Mouse (Mus musculus): ENCODE measurements around the gene Panx2. TPM values are rescaled to one million over a fixed set of nuclear protein-coding genes. Genes with fewer than 3 reads are reported as not detected.

Gene Panx2
- polyA plus RNA-seq, 1 experiment = not detected

DNA sequence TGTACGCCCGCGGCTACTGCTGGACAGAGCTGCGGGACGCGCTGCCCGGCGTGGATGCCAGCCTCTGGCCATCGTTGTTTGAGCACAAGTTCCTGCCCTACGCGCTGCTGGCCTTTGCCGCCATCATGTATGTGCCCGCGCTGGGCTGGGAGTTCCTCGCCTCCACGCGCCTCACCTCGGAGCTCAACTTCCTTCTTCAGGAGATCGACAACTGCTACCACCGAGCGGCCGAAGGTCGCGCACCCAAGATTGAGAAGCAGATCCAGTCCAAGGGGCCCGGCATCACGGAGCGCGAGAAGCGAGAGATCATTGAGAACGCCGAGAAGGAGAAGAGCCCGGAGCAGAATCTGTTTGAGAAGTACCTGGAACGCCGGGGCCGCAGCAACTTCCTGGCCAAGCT lies 8.1 kb downstream of the Panx2 start:
- Histone ChIP-seq H3K4me1 (ENCODE audit: control insufficient read depth, insufficient read depth, insufficient read length, low read length) (no peaks in the 10 kb centered on the region), H3K27ac (replicated peaks; ENCODE audit: low read depth, low read length) (no peak overlapping the region), H3K4me3 (ENCODE audit: insufficient read depth, low read depth, low read length) (no peak overlapping the region)

DNA sequence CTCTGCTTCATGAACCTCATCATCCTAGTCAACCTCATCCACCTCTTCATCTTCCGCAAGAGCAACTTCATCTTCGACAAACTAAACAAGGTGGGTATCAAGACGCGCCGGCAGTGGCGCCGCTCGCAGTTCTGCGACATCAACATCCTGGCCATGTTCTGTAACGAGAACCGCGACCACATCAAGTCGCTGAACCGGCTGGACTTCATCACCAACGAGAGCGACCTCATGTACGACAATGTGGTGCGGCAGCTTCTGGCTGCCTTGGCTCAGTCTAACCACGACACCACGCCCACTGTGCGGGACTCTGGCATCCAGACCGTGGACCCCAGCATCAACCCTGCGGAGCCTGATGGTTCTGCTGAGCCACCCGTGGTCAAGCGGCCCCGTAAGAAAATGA lies 8.7 kb downstream of the Panx2 start:
- no peaks in the 10 kb centered on the region for H3K4me1 ChIP-seq (ENCODE audit: control insufficient read depth, insufficient read depth, insufficient read length, low read length)
- H3K27ac ChIP-seq (replicated peaks; ENCODE audit: low read depth, low read length) = no peak overlapping the region
- no peak overlapping the region for H3K4me3 ChIP-seq (ENCODE audit: insufficient read depth, low read depth, low read length)

GRCm38 (mm10) chr15:89069336-89069840 lies 9.9 kb downstream of the Panx2 start:
- H3K4me1 ChIP-seq (ENCODE audit: control insufficient read depth, insufficient read depth, insufficient read length, low read length) = no peaks in the 10 kb centered on the region
- H3K27ac ChIP-seq (replicated peaks; ENCODE audit: low read depth, low read length) = no peak overlapping the region
- H3K4me3 ChIP-seq (ENCODE audit: insufficient read depth, low read depth, low read length) = no peak overlapping the region

DNA sequence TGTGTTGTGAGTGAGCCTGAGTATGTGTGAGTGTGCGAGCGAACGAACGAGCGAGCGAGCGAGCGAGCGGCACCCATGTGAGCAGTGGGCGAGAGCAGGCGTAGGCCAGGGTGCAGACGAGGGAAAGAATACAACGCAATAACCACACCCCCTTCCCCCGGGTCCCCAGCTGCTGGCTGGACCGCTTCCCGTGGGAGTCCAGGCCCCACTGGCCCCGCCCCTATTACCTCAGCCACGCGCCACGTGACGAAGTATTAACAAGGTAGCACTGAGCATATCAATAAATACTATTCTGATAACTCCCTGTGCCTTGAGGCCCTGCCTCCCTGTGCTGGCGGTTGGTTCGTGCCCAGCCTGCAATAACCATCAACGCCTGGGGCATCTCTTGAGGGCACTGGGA lies 11.1 kb downstream of the Panx2 start:
- Histone ChIP-seq H3K4me3 (ENCODE audit: insufficient read depth, low read depth, low read length) (no peak overlapping the region), H3K4me1 (ENCODE audit: control insufficient read depth, insufficient read depth, insufficient read length, low read length) (peaks cover 3% of the 10 kb centered on the region; the same call in 1 of the 2 replicates), H3K27ac (replicated peaks; ENCODE audit: low read depth, low read length) (no peak overlapping the region)

DNA sequence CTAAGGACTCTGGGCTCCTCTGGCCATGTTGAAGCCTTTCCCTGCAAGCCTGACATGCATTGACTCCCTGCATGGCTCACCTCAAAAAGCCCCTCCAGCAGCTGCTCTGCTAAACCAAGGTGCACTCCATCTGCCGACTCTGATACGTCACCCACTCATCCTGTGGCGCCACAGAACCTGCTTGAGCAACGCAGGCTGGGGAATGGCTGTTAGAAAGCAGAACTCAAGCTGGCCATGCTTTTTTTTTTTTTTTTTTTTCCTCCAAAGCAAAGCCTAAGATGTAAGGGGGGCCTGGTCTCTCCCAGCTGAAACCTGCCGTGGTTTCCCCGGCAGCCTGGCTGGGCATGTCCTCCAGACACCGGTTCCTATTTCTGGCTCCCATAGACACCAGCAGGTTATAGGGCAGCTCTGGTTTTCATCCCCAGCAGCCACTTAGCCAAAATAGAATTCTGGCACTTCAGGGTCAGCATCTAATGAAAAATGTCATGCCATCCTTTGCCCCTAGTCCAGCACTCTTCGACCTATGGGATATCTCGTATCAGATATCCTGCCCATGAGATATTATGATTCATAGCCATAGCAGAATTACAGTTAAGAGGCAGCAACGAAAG lies 14.6 kb downstream of the Panx2 start:
- Histone ChIP-seq H3K27ac (replicated peaks; ENCODE audit: low read depth, low read length) (no peak overlapping the region), H3K4me1 (ENCODE audit: control insufficient read depth, insufficient read depth, insufficient read length, low read length) (peaks cover 19% of the 10 kb centered on the region), H3K4me3 (ENCODE audit: insufficient read depth, low read depth, low read length) (0 out of 2 replicates have a peak overlapping the region, but pooled peaks have one; percentile 90)

- Histone ChIP-seq H3K27ac (replicated peaks; ENCODE audit: low read depth, low read length) (peak within 1 kb of the TSS; percentile 91), H3K4me3 (ENCODE audit: insufficient read depth, low read depth, low read length) (peak within 1 kb of the TSS; percentile 90), H3K4me1 (ENCODE audit: control insufficient read depth, insufficient read depth, insufficient read length, low read length) (peaks cover 19% of the 10 kb centered on the region)
These were observed 15.3 kb downstream of the Panx2 start, which contains the start of gene Trabd for GRCm38 (mm10) chr15:89074613-89075477. TSS of gene Trabd (plus strand) at chr15:89075124.

GRCm38 (mm10) chr15:89075478-89076147 lies 16.1 kb downstream of the Panx2 start:
- Histone ChIP-seq H3K27ac (replicated peaks; ENCODE audit: low read depth, low read length) (peak overlapping the region; percentile 91), H3K4me1 (ENCODE audit: control insufficient read depth, insufficient read depth, insufficient read length, low read length) (peaks cover 19% of the 10 kb centered on the region), H3K4me3 (ENCODE audit: insufficient read depth, low read depth, low read length) (peak overlapping the region; percentile 90)

DNA sequence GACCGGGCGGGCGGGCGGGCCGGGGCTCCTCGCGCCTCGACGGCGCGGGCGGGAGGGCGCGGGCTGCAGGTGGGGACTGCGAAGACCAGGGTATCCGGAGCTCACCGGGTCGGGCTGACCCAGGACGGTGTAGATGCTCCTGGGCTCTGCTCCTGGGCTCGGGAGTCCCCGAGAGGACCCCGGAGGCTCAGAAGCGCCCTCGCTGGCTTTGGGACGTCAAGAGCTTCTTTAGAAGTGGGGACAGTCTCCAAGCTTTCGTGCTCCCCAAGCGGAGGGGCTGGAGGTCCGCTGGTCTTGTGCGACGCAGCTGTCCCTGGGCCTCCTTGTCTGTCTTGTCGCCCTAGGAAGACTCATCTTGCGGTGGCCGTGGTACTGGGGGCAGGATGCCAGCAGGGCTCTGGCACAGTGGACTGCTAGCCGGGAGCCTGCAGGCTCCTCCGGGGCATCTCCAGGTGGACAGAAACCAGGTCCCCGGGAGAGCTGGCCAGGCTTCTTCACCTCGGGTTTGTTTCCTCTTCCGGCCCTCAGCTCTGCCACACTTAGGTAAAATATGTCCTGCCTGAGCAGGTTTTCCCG lies 16.7 kb downstream of the Panx2 start:
- Histone ChIP-seq H3K27ac (replicated peaks; ENCODE audit: low read depth, low read length) (peak overlapping the region; percentile 32), H3K4me1 (ENCODE audit: control insufficient read depth, insufficient read depth, insufficient read length, low read length) (peaks cover 19% of the 10 kb centered on the region), H3K4me3 (ENCODE audit: insufficient read depth, low read depth, low read length) (peak overlapping the region; percentile 86)

DNA sequence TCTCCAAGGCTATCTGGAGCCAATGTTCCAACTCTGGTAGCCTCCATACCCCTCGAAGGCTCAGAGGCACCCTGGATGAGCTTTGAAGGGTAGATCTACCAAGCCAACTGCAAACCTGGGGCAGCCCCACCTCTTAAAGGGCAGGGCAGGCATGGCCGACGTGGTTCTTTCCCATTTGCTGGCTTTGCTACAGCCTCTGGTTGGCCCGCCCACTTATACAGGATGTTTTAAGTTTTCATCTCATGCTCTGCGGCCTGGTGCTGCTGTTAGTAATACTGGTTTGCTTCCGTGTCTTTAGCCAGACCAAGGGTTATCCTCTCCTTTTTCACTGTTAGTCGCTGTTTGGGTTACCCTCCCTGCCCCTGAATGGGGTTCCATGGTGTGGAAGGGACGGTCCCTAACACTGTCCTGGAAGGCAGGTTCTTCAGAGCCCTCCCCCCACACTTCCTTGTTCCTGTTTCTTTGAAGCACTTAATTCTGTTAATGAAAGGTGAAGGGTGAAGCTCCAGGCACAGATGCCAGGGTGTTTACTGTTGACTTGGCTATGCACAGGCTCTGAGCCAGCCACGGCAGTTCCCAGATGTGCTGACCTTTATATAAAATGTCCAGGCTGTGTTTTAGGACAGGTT lies 18.8 kb downstream of the Panx2 start:
- Histone ChIP-seq H3K4me1 (ENCODE audit: control insufficient read depth, insufficient read depth, insufficient read length, low read length) (peaks cover 19% of the 10 kb centered on the region), H3K4me3 (ENCODE audit: insufficient read depth, low read depth, low read length) (peak overlapping the region; percentile 35), H3K27ac (replicated peaks; ENCODE audit: low read depth, low read length) (peak overlapping the region; percentile 40)

DNA sequence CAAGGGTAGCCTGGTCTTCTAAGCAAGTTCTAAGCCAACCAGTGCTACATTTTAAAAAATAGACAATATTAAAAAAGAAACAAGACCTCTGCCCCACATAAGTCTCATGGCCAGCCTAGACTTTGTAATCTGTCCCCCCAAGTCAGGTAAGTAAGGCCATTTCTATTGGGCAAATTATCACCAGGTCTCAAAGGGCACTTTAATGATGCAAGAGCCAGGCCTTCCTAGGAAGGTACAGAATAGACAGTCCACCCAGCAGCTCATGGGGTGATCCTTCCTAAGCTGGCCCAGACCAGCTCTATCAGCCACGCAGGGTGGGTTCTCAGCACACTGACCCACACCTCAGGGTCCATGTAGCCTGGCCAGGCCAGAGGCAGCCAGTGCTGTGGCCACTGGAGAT lies 24.4 kb downstream of the Panx2 start:
- no peak overlapping the region for H3K27ac ChIP-seq (replicated peaks; ENCODE audit: low read depth, low read length)
- H3K4me1 ChIP-seq (ENCODE audit: control insufficient read depth, insufficient read depth, insufficient read length, low read length) = no peaks in the 10 kb centered on the region
- H3K4me3 ChIP-seq (ENCODE audit: insufficient read depth, low read depth, low read length) = no peak overlapping the region

- H3K4me3 ChIP-seq (ENCODE audit: insufficient read depth, low read depth, low read length) = no peak overlapping the region
- peaks cover 4% of the 10 kb centered on the region; the same call in 1 of the 2 replicates for H3K4me1 ChIP-seq (ENCODE audit: control insufficient read depth, insufficient read depth, insufficient read length, low read length)
- H3K27ac ChIP-seq (replicated peaks; ENCODE audit: low read depth, low read length) = no peak overlapping the region
These were observed 25.3 kb downstream of the Panx2 start for GRCm38 (mm10) chr15:89084826-89085225.

- H3K27ac ChIP-seq (replicated peaks; ENCODE audit: low read depth, low read length) = peak within 1 kb of the TSS; percentile 74
- H3K4me3 ChIP-seq (ENCODE audit: insufficient read depth, low read depth, low read length) = peak within 1 kb of the TSS; percentile 85
- peaks cover 6% of the 10 kb centered on the region; the same call in 1 of the 2 replicates for H3K4me1 ChIP-seq (ENCODE audit: control insufficient read depth, insufficient read depth, insufficient read length, low read length)
These were observed 29.2 kb downstream of the Panx2 start, which contains the start of gene Selenoo for GRCm38 (mm10) chr15:89088607-89089247. TSS of gene Selenoo (plus strand) at chr15:89089084.

DNA sequence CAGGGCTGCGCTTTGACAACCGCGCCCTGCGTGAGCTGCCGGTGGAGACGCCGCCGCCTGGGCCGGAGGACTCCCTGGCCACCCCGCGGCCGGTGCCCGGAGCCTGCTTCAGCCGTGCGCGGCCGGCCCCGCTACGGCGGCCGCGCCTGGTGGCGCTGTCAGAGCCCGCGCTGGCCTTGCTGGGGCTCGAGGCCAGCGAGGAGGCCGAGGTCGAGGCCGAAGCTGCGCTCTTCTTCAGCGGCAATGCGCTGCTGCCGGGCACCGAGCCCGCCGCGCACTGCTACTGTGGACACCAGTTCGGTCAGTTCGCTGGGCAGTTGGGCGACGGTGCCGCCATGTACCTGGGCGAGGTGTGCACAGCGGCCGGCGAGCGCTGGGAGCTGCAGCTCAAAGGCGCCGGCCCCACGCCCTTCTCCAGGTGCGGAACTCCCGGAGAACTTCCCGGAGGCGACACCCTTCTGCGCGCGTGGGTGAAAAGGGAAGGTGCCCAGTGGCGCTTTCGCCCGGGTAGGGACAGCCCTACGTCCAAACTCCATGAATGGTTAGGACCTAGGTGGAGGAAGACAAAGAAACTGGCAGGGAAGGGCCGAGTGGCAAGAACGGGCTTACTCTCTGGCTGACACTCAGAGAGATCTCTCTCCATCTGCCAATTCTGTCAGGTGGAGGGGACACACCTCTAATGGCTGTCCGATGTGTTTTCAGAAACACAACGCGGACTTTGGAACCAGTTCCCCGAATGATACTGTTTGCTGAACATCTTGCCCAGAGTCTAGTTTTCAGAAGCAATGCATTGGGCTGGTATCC lies 29.9 kb downstream of the Panx2 start:
- Histone ChIP-seq H3K27ac (replicated peaks; ENCODE audit: low read depth, low read length) (peak overlapping the region; percentile 74), H3K4me1 (ENCODE audit: control insufficient read depth, insufficient read depth, insufficient read length, low read length) (peaks cover 6% of the 10 kb centered on the region; the same call in 1 of the 2 replicates), H3K4me3 (ENCODE audit: insufficient read depth, low read depth, low read length) (peak overlapping the region; percentile 85)
